Mouse (Mus musculus): ENCODE measurements at regions not wholly inside any gene's neighbourhood (a gene's known extent, or its start where the extent isn't known, plus 50 kb on each side); places are given as distances from the start of the nearest gene placed in this dataset.
"Not testable (repeated sequence)": the region's sequence is repeated elsewhere in the genome, so short reads cannot be mapped to it uniquely, and the experiment has no call there.

- 80% methylated on average over 2 of the region's 2 CpGs for WGBS
- DNase-seq (ENCODE audit: low spot score); H3K4me3 ChIP-seq (replicated peaks; ENCODE audit: low read depth, low read length); H3K36me3 ChIP-seq (ENCODE audit: insufficient read depth, low read length); H3K27ac ChIP-seq; H3K4me2 ChIP-seq (ENCODE audit: low read length); H3K4me1 ChIP-seq (replicated peaks; ENCODE audit: insufficient read depth, low read length); H3K27me3 ChIP-seq (ENCODE audit: insufficient read depth, low read length); H3K9ac ChIP-seq (ENCODE audit: low read depth, low read length); H3K9me3 ChIP-seq (replicated peaks; ENCODE audit: low read length); ATAC-seq (replicated peaks; ENCODE audit: low FRiP score, low read depth): not testable (repeated sequence)
Measured at GRCm38 (mm10) chr13:49863846-49864245, 65.0 kb upstream of the Gm30302 start.

- Histone ChIP-seq H3K4me1 (replicated peaks; ENCODE audit: insufficient read depth, low read length) (no peaks in the 10 kb centered on the region), H3K27ac (no peak overlapping the region), H3K9me3 (replicated peaks; ENCODE audit: low read length) (no peaks in the 10 kb centered on the region), H3K4me3 (replicated peaks; ENCODE audit: low read depth, low read length) (no peak overlapping the region), H3K9ac (ENCODE audit: low read depth, low read length) (no peak overlapping the region), H3K27me3 (ENCODE audit: insufficient read depth, low read length) (no peaks in the 10 kb centered on the region), H3K4me2 (ENCODE audit: low read length) (no peak overlapping the region), H3K36me3 (ENCODE audit: insufficient read depth, low read length) (no peaks in the 10 kb centered on the region)
- ATAC-seq (replicated peaks; ENCODE audit: low FRiP score, low read depth): peak; percentile 43; the same call in 1 of the 2 replicates
- peak; percentile 68 for DNase-seq (ENCODE audit: low spot score)
- WGBS: 24% methylated on average over 4 of the region's 4 CpGs
- TF ChIP-seq CTCF (IDR thresholded peaks at IDR 0.05; ENCODE audit: low read depth): no peak
Measured at GRCm38 (mm10) chr13:49849579-49850311, 50.9 kb upstream of the Gm30302 start.
